Mouse (Mus musculus) cerebellum, adult 2 months (tissue): ENCODE results near the gene Trim65.

Experiments
- CTCF ChIP-seq: fragments of 200-500 bp; IDR thresholded peaks from 2 replicates; pipeline ENCODE4 v1.5.1; 2011; ENCODE audit warnings: low read depth, mild to moderate bottlenecking, control low read depth, low read length, moderate library complexity, borderline replicate concordance; ENCODE audit not compliant: insufficient read depth
- POLR2A ChIP-seq: fragments of 200-500 bp; IDR thresholded peaks from 2 replicates; pipeline ENCODE4 v1.6.1; 2011; ENCODE audit warnings: low read length, control low read depth, borderline replicate concordance; ENCODE audit not compliant: insufficient read depth

- TF ChIP-seq POLR2A (no peak), CTCF (no peak)
Measured at GRCm38 (mm10) chr11:116072608-116073007, 58.3 kb downstream of the Trim65 start.
